Mouse (Mus musculus) urinary bladder, adult 18-20 months (tissue): ENCODE measurements around the gene Ergic1.
A peak's percentile ranks its signal among the peaks of the same experiment; 100 is the strongest.

Experiments
- DNase-seq, 2 experiments: peaks; one replicate each; pipeline ENCODE4 v3.0.0; 2022; ENCODE audit warnings: low spot score in 2 of 2, mixed read lengths in 2 of 2

The Ergic1 gene

GRCm38 (mm10) chr17:26561290-26561640 lies at the start of gene Ergic1:
Ergic1 (plus strand) TSS chr17:26561489.
- peak; percentile 80 to 86 for DNase-seq

GRCm38 (mm10) chr17:26511816-26512774 lies 49.2 kb upstream of the Ergic1 start:
- peak in 1 of 2 experiments; percentile 72 for DNase-seq

- no peak for DNase-seq
Measured at GRCm38 (mm10) chr17:26512961-26513360, 48.3 kb upstream of the Ergic1 start.

DNA sequence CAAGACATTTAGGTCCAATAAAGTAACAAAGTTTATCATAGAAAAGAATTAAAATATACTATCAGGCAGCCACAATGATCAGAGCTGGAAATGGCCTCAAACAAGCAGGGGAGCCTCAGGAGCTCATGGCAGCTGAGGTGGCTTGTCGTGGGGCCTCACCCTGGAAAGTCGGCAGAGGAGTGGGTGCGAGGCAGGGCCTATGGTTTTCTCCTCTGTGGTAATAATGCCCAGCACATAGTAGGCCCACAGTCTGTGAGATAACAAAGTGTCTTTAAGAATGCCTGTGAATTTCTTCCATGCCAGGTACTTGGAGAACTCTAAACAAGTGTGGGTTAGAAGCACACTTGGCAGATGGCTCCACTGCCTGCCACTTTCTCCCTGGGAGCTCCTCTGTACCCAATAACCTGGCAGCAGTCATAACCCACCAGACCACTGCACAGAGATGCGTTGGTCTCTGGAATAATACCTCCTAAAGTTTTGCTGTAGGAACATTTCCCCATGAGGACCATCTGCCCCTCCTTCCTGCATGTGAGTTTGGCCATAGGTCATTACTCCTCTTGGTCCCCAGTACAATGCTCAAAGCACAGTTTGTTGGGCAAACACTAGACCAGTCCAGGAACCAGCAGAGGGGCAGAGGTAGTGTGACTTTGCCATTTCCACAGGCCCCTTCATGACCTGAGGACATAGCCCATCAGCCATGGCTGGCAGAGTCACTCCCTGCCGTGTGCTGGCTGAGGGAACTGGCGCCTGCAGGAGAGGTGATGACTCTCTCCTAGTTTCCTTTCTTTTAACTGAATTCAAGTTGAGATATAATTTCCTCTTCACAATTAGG lies 47.6 kb upstream of the Ergic1 start:
- DNase-seq = no peak

DNA sequence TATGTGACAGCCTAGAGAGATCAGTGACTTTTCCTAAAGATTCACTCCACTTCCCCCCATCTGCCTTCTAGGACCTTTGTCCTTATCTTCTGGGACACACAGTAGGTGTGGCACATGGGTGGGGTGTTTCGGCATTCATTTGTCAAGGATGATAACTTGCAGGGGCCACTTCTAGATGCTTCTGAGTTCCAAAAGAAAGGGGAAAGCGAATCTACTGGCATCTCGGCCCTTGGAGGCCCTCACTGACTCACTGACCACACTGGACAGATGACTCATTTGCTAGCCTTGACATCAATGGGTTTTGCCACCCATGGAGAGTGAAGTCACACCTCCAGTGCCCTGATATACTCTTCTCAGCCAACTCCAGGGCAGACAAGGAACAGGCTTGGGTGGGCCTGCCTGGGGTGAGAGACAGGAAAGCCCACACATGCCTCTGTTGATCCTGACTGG lies 46.7 kb upstream of the Ergic1 start:
- DNase-seq = no peak

DNA sequence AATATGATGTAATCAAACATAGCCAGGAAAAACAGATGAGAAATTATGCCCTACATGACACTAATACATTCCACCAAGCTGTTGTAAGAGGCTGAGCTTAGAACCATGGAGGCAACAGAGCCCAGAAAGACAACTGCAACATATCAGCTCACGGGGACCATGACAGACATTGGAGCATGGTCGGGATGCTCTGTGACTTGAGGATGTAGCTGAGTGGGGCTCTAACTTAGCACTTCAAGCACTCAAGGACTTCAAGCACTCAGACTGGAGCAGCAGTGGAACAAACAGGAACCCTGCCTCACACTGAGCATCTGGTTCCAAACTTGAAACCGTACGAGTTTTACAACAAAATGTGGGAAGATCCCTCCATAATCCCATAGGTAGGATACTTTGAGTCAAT lies 45.6 kb upstream of the Ergic1 start:
- DNase-seq = no peak

GRCm38 (mm10) chr17:26518306-26518705 lies 43.0 kb upstream of the Ergic1 start:
- no peak for DNase-seq

DNA sequence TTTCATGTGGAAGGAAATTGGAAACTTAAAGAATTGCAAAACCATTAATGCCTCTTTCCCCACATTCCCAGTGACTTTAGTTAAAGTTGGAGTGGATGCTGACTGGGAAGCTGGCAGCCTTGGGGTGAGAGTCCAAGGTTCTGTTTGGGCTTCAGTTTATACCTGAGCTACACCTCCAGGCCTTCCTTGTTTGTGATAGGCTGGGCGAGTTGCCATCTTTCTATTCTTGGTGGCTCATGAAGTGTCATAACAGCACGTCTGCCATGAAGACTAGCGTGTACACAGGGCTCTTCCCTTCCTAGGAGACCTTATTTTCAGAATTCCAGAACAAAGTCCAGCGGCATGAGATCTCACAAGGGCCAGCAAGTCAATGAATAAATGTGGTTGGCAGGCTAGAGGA lies 38.6 kb upstream of the Ergic1 start:
- DNase-seq = no peak

DNA sequence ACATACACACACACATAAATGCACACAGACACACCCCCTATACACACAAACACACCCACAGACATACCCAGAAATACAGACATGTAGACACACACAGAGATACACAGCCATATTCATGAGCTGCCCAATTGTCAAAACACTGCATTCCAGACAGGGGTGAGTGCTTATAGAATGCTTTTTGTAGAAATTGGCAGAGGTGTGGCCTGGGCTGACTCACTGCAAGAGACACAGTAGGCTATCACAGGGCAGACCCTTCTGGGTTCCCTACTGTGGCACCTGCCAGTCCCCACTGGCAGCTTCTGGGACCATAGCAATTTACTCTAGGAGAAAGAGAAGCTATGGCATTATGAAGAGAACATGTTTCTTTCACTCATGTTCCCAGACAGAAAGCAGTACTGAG lies 37.0 kb upstream of the Ergic1 start:
- no peak for DNase-seq

GRCm38 (mm10) chr17:26524801-26525200 lies 36.5 kb upstream of the Ergic1 start:
- no peak for DNase-seq

GRCm38 (mm10) chr17:26525316-26525715 lies 36.0 kb upstream of the Ergic1 start:
- peak in 1 of 2 experiments; percentile 54 for DNase-seq

DNA sequence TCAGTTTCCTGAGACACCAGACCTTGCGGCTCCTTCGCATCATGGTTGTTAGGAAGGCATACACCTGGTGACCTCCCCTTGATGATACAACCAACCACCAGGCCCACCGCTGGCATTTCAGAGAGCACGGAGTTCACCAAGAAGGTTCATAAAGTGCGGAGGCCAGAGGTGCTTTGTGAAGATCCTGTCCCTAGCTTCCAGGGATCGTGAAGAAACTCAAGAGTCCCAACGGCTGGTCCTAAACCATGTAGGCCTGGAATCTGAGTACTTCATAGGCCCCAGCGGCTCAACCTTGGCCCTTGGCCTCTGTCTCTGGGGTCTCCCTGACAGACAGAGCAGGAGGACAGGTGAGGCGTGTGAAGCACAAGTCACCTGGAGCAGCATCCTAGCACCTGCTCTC lies 34.0 kb upstream of the Ergic1 start:
- no peak for DNase-seq

DNA sequence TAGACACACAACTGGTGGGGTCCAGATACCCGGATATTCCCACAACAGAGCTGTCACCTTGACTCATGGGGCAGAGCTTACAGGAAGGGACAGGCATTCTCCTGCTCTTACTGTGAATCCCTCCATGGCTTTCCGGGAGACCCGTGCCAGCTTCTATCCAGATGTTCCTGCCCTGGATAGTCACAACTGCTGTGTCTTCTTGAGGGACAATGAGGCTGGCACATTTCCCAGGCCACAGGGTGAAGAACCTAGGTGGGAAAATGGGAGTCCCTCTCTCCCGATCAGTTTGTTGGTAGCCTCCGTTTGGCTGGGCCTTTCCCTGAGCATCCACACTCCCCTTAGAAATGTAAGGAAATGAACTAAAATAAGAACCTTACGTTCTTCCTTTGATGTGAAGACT lies 32.5 kb upstream of the Ergic1 start:
- no peak for DNase-seq

GRCm38 (mm10) chr17:26529791-26530241 lies 31.5 kb upstream of the Ergic1 start:
- DNase-seq = peak in 1 of 2 experiments; percentile 53

GRCm38 (mm10) chr17:26530590-26531081 lies 30.7 kb upstream of the Ergic1 start:
- peak in 1 of 2 experiments; percentile 63 for DNase-seq

- no peak for DNase-seq
Measured at GRCm38 (mm10) chr17:26531395-26532027, 29.8 kb upstream of the Ergic1 start.

GRCm38 (mm10) chr17:26532476-26533045 lies 28.7 kb upstream of the Ergic1 start:
- DNase-seq = no peak

DNA sequence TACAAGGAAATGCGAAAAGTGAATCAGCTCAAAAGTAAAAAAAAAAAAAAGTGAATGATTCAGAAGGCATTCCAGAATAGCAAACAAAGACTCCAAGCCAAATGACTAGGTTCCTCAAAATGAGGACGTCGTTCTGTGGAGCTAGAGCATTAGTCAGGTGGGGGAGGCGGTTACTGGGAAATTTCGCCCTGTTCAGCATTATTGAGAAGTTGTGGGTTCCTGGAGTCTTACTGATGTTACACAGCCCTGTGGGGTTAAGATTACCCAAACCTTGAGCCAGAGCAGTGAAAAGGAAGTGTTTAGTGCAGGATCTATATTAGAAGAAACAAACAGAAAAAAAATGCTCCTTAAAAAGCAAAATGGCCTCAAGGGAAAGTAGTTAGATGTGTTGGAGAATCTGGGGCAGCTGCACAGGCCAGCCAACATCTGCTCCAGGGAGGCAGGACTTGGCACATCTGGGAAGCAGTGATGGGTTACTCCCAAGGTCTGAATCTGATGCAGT lies 27.4 kb upstream of the Ergic1 start:
- DNase-seq = no peak

DNA sequence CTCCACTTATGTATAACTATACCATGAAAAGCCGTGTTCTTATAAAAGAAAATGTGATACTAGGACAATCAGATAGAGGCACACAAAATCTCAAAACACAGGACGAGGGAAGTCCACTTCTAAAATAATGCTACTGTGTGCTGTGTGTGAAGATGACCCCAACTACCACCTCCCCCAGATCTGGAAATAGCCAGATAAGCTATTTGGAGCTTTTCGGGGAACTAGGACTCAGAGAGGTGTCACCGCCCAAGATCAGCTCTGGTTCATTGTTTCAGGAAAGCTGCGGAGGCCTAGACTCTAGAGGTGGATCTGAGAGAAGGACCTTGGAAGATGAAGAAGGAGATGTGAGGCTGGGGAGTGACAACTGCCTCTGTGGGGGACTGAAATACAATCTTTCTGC lies 26.6 kb upstream of the Ergic1 start:
- DNase-seq = no peak

GRCm38 (mm10) chr17:26535251-26536136 lies 25.8 kb upstream of the Ergic1 start:
- no peak for DNase-seq
